Mouse (Mus musculus) liver, postnatal 0 days (tissue): Measurements from ENCODE around the gene Lrrc7.

ENCODE experiments used
- CTCF ChIP-seq: sonication (generic); IDR thresholded peaks from 2 replicates; pipeline ENCODE4 v1.5.1; 2016; ENCODE audit warnings: antibody characterized with exemption, low read depth
- EP300 ChIP-seq: IDR thresholded peaks from 2 replicates; pipeline ENCODE4 v1.6.1; 2016; ENCODE audit warnings: antibody characterized with exemption, low read depth, mild to moderate bottlenecking

DNA sequence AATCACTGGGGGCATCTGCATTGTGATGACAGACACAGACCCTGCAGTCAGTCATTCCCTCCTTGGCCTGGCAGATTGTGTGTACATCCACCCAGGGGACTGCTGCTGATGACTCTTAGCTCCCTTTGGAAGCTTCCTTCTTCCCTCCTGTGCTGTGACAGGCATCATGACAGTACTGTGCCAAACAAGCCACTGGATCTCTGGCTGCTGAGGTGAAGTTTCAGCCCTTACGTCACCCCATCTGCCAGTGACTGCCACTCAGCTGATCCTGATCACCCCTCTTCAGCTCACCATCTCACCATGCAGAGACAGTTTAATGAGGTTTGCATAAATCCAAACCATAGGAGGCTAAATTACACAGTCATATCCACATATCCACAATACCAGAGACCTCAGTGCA, 456.8 kb downstream of the Lrrc7 start:
- TF ChIP-seq EP300 (no peak), CTCF (no peak)
